Mouse (Mus musculus): ENCODE data around the gene Stard3. TPM values are rescaled to one million over a fixed set of nuclear protein-coding genes. Genes with fewer than 3 reads are reported as not detected.

The Stard3 gene
- total and polyA plus RNA-seq, 2 experiments from 2014 or later: 31.6 to 36.2 TPM

GRCm38 (mm10) chr11:98364410-98364809, 6.2 kb downstream of the Stard3 start:
- no peaks in the 10 kb centered on the region for H3K27me3 ChIP-seq (ENCODE audit: insufficient read depth, low read length)
- H3K4me1 ChIP-seq (ENCODE audit: insufficient read depth): peaks cover 6% of the 10 kb centered on the region; the same call in 1 of the 2 replicates
- H3K9ac ChIP-seq: no peak overlapping the region
- no peak for DNase-seq
- H3K27ac ChIP-seq (ENCODE audit: low read depth, low read length): no peak overlapping the region
- no peak overlapping the region for H3K4me3 ChIP-seq (ENCODE audit: low read depth, low read length)
- no peaks in the 10 kb centered on the region for H3K9me3 ChIP-seq (ENCODE audit: low read length)
- no peak for ATAC-seq
- 88% methylated on average over 5 of the region's 5 CpGs for WGBS
- no peak for TF ChIP-seq CTCF (IDR thresholded peaks at IDR 0.05; ENCODE audit: low read depth)
- H3K36me3 ChIP-seq (ENCODE audit: insufficient read depth): no peaks in the 10 kb centered on the region
- H3K4me2 ChIP-seq (ENCODE audit: low read depth): no peak overlapping the region

GRCm38 (mm10) chr11:98366290-98366689, 8.1 kb downstream of the Stard3 start:
- DNase-seq (no peak), ATAC-seq (no peak)
- no peak overlapping the region for H3K4me3 ChIP-seq (ENCODE audit: low read depth, low read length)
- H3K27me3 ChIP-seq (ENCODE audit: insufficient read depth, low read length): no peaks in the 10 kb centered on the region
- H3K4me1 ChIP-seq (ENCODE audit: insufficient read depth): peaks cover 5% of the 10 kb centered on the region; the same call in 1 of the 2 replicates
- TF ChIP-seq CTCF (IDR thresholded peaks at IDR 0.05; ENCODE audit: low read depth): no peak
- H3K9ac ChIP-seq: no peak overlapping the region
- no peaks in the 10 kb centered on the region for H3K9me3 ChIP-seq (ENCODE audit: low read length)
- no peak overlapping the region for H3K27ac ChIP-seq (ENCODE audit: low read depth, low read length)
- WGBS: 83% methylated on average over 10 of the region's 10 CpGs
- H3K4me2 ChIP-seq (ENCODE audit: low read depth): no peak overlapping the region
- H3K36me3 ChIP-seq (ENCODE audit: insufficient read depth): no peaks in the 10 kb centered on the region

DNA sequence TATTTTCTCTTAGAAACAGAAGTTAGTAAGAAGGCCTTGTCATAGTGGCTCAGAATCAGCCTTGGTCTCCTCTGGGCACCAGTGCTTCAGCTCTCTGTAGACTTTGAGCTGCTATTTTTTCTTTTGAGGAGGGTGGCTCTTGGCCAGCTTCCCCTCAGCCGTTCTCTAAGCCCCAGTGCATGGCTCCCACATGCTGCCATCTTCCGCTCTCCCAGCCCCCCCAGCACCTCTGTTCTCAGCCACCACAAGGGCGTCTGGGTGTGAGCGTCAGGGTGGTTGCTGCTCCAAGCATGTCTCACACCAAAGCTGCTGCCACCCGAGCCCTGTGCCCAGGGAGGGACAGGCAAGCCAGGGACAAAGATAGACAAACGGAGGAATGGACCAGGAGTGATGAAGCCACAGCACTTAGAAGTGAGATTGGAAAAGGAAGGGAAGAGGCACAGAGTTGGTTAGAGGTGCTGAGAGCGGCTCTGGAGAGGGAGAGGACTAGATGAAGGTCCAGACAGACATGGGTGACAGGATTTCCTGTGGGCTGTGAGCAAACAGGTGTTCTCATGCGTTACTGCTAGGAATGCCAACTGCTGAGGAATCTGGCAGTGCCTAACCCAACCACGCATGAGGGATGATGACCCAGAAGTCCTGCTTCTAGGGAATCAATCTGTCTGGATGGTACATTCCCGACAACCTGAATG, 9.1 kb downstream of the Stard3 start:
- Histone ChIP-seq H3K4me2 (ENCODE audit: low read depth) (no peak overlapping the region), H3K36me3 (ENCODE audit: insufficient read depth) (no peaks in the 10 kb centered on the region), H3K4me1 (ENCODE audit: insufficient read depth) (peaks cover 13% of the 10 kb centered on the region), H3K27ac (ENCODE audit: low read depth, low read length) (peak overlapping the region; percentile 42; the same call in 1 of the 2 replicates), H3K4me3 (ENCODE audit: low read depth, low read length) (no peak overlapping the region), H3K9ac (no peak overlapping the region), H3K9me3 (ENCODE audit: low read length) (no peaks in the 10 kb centered on the region), H3K27me3 (ENCODE audit: insufficient read depth, low read length) (no peaks in the 10 kb centered on the region)
- no peak for TF ChIP-seq CTCF (IDR thresholded peaks at IDR 0.05; ENCODE audit: low read depth)
- ATAC-seq (peak; percentile 26; the same call in 1 of the 2 replicates), DNase-seq (no peak)
- 65% methylated on average over 10 of the region's 10 CpGs for WGBS

DNA sequence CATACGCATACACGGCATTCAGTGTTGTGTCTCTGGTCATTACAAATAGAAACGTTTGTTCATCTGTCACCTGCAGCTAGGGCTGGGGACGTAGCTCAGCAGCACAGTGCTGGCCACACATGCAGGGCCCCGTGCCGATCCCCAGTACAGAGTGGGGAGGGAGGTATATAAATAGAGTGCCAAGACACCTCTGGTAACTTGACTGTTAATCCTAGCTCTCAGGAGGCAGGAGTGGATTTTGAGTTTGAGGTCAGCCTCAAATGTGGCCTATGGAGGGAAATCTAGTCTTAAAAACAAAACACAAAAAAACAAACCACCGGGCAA, 9.7 kb downstream of the Stard3 start:
- Histone ChIP-seq H3K9me3 (ENCODE audit: low read length) (no peaks in the 10 kb centered on the region), H3K9ac (no peak overlapping the region), H3K27ac (ENCODE audit: low read depth, low read length) (peak overlapping the region; percentile 42; the same call in 1 of the 2 replicates), H3K4me1 (ENCODE audit: insufficient read depth) (peaks cover 13% of the 10 kb centered on the region), H3K4me2 (ENCODE audit: low read depth) (no peak overlapping the region), H3K27me3 (ENCODE audit: insufficient read depth, low read length) (no peaks in the 10 kb centered on the region), H3K4me3 (ENCODE audit: low read depth, low read length) (no peak overlapping the region), H3K36me3 (ENCODE audit: insufficient read depth) (no peaks in the 10 kb centered on the region)
- no peak for TF ChIP-seq CTCF (IDR thresholded peaks at IDR 0.05; ENCODE audit: low read depth)
- 83% methylated on average over 7 of the region's 7 CpGs for whole genome bisulfite sequencing
- DNase-seq (no peak), ATAC-seq (no peak)

DNA sequence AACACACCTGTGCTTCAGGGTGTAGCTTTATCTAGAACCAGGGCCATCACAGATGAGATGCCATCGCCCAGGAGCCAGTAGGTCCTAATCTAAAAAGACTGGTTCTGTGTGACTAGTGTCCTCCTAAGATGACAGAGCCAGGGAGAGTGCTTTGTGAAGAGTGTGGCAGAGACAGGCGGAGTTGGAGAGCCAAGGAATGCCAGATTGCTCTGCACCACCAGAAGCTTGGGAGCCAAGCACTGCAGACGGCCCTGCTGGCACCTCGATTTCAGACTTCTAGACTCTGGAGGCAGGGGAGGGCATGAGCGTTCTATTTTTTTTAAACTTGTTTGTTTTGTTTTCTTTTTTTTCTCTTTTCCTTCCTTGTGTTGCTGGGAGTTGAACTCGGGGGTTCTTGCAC, 11.2 kb downstream of the Stard3 start:
- no peaks in the 10 kb centered on the region for H3K36me3 ChIP-seq (ENCODE audit: insufficient read depth)
- peak overlapping the region; percentile 29 for H3K27ac ChIP-seq (ENCODE audit: low read depth, low read length)
- peaks cover 13% of the 10 kb centered on the region for H3K4me1 ChIP-seq (ENCODE audit: insufficient read depth)
- no peak for TF ChIP-seq CTCF (IDR thresholded peaks at IDR 0.05; ENCODE audit: low read depth)
- no peak overlapping the region for H3K4me2 ChIP-seq (ENCODE audit: low read depth)
- peak; percentile 79 for DNase-seq
- no peak overlapping the region for H3K4me3 ChIP-seq (ENCODE audit: low read depth, low read length)
- no peak overlapping the region for H3K9ac ChIP-seq
- peak; percentile 81 for ATAC-seq
- 60% methylated on average over 6 of the region's 6 CpGs for WGBS
- no peaks in the 10 kb centered on the region for H3K9me3 ChIP-seq (ENCODE audit: low read length)
- no peaks in the 10 kb centered on the region for H3K27me3 ChIP-seq (ENCODE audit: insufficient read depth, low read length)

DNA sequence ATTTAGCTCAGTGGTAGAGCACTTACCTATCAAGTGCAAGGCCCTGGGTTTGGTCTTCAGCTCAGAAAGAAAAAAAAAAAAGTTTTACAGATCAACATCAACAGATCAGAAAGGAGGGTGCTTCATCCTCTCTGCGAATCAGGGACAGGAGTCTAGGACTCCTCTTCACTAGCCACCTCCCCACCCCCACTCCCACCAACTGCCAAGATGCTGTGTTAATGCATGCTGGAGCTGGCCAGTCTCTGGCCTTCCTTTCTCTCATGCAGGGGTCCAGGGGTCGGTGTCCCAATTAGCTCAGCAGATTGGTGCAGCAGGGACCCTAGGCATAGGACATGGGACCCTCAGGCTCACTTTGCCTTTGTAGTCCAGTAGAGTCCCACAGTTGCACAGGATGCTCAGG, 12.4 kb downstream of the Stard3 start:
- 65% methylated on average over 2 of the region's 2 CpGs for WGBS
- Histone ChIP-seq H3K27ac (ENCODE audit: low read depth, low read length) (no peak overlapping the region), H3K9me3 (ENCODE audit: low read length) (no peaks in the 10 kb centered on the region), H3K4me3 (ENCODE audit: low read depth, low read length) (no peak overlapping the region), H3K4me1 (ENCODE audit: insufficient read depth) (peaks cover 13% of the 10 kb centered on the region), H3K9ac (no peak overlapping the region), H3K4me2 (ENCODE audit: low read depth) (no peak overlapping the region), H3K36me3 (ENCODE audit: insufficient read depth) (peaks cover 10% of the 10 kb centered on the region), H3K27me3 (ENCODE audit: insufficient read depth, low read length) (no peaks in the 10 kb centered on the region)
- ATAC-seq (no peak), DNase-seq (no peak)
- TF ChIP-seq CTCF (IDR thresholded peaks at IDR 0.05; ENCODE audit: low read depth): no peak

GRCm38 (mm10) chr11:98371556-98372240, 13.5 kb downstream of the Stard3 start:
- Histone ChIP-seq H3K4me2 (ENCODE audit: low read depth) (peak overlapping the region; percentile 5; the same call in 1 of the 2 replicates), H3K27ac (ENCODE audit: low read depth, low read length) (peak overlapping the region; percentile 69), H3K9ac (no peak overlapping the region), H3K4me1 (ENCODE audit: insufficient read depth) (peaks cover 13% of the 10 kb centered on the region), H3K4me3 (ENCODE audit: low read depth, low read length) (no peak overlapping the region), H3K27me3 (ENCODE audit: insufficient read depth, low read length) (no peaks in the 10 kb centered on the region), H3K9me3 (ENCODE audit: low read length) (no peaks in the 10 kb centered on the region), H3K36me3 (ENCODE audit: insufficient read depth) (peaks cover 21% of the 10 kb centered on the region)
- DNase-seq (peak; percentile 72), ATAC-seq (peak; percentile 69)
- TF ChIP-seq CTCF (IDR thresholded peaks at IDR 0.05; ENCODE audit: low read depth): no peak
- 26% methylated on average over 9 of the region's 10 CpGs for WGBS
